Mouse (Mus musculus) kidney, embryonic 15.5 days (tissue): ENCODE measurements at regions not wholly inside any gene's neighbourhood (a gene's known extent, or its start where the extent isn't known, plus 50 kb on each side); places are given as distances from the start of the nearest gene placed in this dataset. TPM values are rescaled to one million over a fixed set of nuclear protein-coding genes. Genes with fewer than 3 reads are reported as not detected.

Experiments used
- ATAC-seq: fragments of 200-750 bp; cut with Nextera tagmentation; replicated peaks from 2 replicates; pipeline ENCODE4 v1.8.0; 2017; ENCODE audit warnings: moderate TSS enrichment; ENCODE audit not compliant: low FRiP score
- H3K27ac ChIP-seq: fragments of 300-500 bp; sonication (generic); 2 replicates; pipeline ENCODE4 v1.5.1; 2015; ENCODE audit warnings: mild to moderate bottlenecking, inconsistent platforms
- H3K27me3 ChIP-seq: fragments of 300-500 bp; sonication (generic); 2 replicates; pipeline ENCODE4 v1.6.1; 2015; ENCODE audit warnings: inconsistent platforms
- H3K36me3 ChIP-seq: fragments of 300-500 bp; sonication (generic); 2 replicates; pipeline ENCODE4 v1.6.1; 2015; ENCODE audit warnings: inconsistent platforms
- H3K4me1 ChIP-seq: fragments of 300-500 bp; sonication (generic); 2 replicates; pipeline ENCODE4 v1.6.1; 2015; ENCODE audit warnings: inconsistent platforms
- H3K4me2 ChIP-seq: fragments of 300-500 bp; sonication (generic); 2 replicates; pipeline ENCODE4 v1.6.1; 2015; ENCODE audit warnings: moderate library complexity, mild to moderate bottlenecking, inconsistent platforms
- H3K4me3 ChIP-seq: fragments of 300-500 bp; sonication (generic); replicated peaks from 2 replicates; pipeline ENCODE4 v1.5.1; 2015; ENCODE audit warnings: mild to moderate bottlenecking, inconsistent platforms
- H3K9ac ChIP-seq: fragments of 300-500 bp; sonication (generic); 2 replicates; pipeline ENCODE4 v1.6.1; 2015; ENCODE audit warnings: mild to moderate bottlenecking, inconsistent platforms
- H3K9me3 ChIP-seq: fragments of 300-500 bp; sonication (generic); replicated peaks from 2 replicates; pipeline ENCODE4 v1.6.1; 2016; ENCODE audit warnings: inconsistent platforms
- WGBS: fragments of 180-500 bp; shearing (Covaris S2); methylation state at CpG from one replicate; pipeline ENCODE4 v1.1.7; 2015; ENCODE audit warnings: mixed read lengths; 5-methylcytosine and 5-hydroxymethylcytosine counted together
- microRNA-seq: library from miRNA; unstranded; fragments of <30 nt; microRNA quantifications from one replicate; pipeline ENCODE4, GENCODE M21; 2016

DNA sequence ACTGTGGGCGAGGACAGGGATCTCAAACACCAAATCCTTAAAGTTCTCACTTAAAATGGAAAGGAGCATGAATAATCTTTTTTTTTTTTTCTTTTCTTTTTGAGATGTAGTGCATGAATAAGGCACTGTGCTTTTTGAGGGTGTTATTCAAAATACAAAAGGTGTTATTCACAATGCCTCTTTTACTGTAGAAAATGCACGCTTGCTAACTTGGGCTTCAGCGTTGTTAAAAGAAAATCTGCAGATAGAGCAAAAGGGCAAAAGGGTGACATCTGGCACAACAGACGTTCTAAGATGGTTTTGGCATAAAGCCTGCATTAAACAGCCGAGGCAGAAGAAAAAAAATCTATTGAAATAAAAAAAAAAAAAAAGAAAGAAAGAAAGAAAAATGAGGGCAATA is 651.5 kb upstream of the Lrrn3 start:
- no peak for ATAC-seq
- no peaks in the 10 kb centered on the region for H3K9me3 ChIP-seq
- 62% methylated on average over 5 of the region's 5 CpGs for WGBS
- H3K27ac ChIP-seq = no peak overlapping the region
- no peaks in the 10 kb centered on the region for H3K36me3 ChIP-seq
- no peaks in the 10 kb centered on the region for H3K4me1 ChIP-seq
- H3K27me3 ChIP-seq = no peaks in the 10 kb centered on the region
- no peak overlapping the region for H3K4me2 ChIP-seq
- H3K9ac ChIP-seq = no peak overlapping the region
- no peak overlapping the region for H3K4me3 ChIP-seq

GRCm38 (mm10) chr12:42100189-42100588 is 614.0 kb upstream of the Lrrn3 start:
- no peak for ATAC-seq
- Histone ChIP-seq H3K4me3 (no peak overlapping the region), H3K9me3 (no peaks in the 10 kb centered on the region), H3K4me2 (no peak overlapping the region), H3K27me3 (no peaks in the 10 kb centered on the region), H3K36me3 (no peaks in the 10 kb centered on the region), H3K9ac (no peak overlapping the region), H3K4me1 (no peaks in the 10 kb centered on the region), H3K27ac (no peak overlapping the region)
- WGBS = 47% methylated on average over 1 of the region's 1 CpGs

GRCm38 (mm10) chr12:42070401-42070800 is 584.2 kb upstream of the Lrrn3 start:
- 87% methylated on average over 4 of the region's 4 CpGs for WGBS

GRCm38 (mm10) chr12:42063745-42064144 is 577.5 kb upstream of the Lrrn3 start:
- no peak overlapping the region for H3K4me3 ChIP-seq

More at GRCm38 (mm10) chr12:42070401-42070800, 584.2 kb upstream of the Lrrn3 start:
- Histone ChIP-seq H3K4me2 (no peak overlapping the region), H3K36me3 (no peaks in the 10 kb centered on the region), H3K27ac (no peak overlapping the region), H3K4me3 (no peak overlapping the region), H3K9me3 (no peaks in the 10 kb centered on the region), H3K4me1 (no peaks in the 10 kb centered on the region), H3K9ac (no peak overlapping the region), H3K27me3 (no peaks in the 10 kb centered on the region)
- ATAC-seq = no peak

GRCm38 (mm10) chr12:42049056-42049455 is 562.8 kb upstream of the Lrrn3 start:
- Histone ChIP-seq H3K27ac (no peak overlapping the region), H3K27me3 (no peaks in the 10 kb centered on the region), H3K4me1 (no peaks in the 10 kb centered on the region), H3K36me3 (no peaks in the 10 kb centered on the region), H3K9ac (no peak overlapping the region), H3K4me2 (no peak overlapping the region), H3K9me3 (no peaks in the 10 kb centered on the region), H3K4me3 (no peak overlapping the region)
- ATAC-seq = no peak
- WGBS = 15% methylated on average over 1 of the region's 1 CpGs

More at GRCm38 (mm10) chr12:42063745-42064144, 577.5 kb upstream of the Lrrn3 start:
- H3K27ac ChIP-seq = no peak overlapping the region
- ATAC-seq = no peak
- no peaks in the 10 kb centered on the region for H3K27me3 ChIP-seq
- no peaks in the 10 kb centered on the region for H3K9me3 ChIP-seq
- H3K4me2 ChIP-seq = no peak overlapping the region
- H3K36me3 ChIP-seq = no peaks in the 10 kb centered on the region
- H3K4me1 ChIP-seq = no peaks in the 10 kb centered on the region
- H3K9ac ChIP-seq = no peak overlapping the region

DNA sequence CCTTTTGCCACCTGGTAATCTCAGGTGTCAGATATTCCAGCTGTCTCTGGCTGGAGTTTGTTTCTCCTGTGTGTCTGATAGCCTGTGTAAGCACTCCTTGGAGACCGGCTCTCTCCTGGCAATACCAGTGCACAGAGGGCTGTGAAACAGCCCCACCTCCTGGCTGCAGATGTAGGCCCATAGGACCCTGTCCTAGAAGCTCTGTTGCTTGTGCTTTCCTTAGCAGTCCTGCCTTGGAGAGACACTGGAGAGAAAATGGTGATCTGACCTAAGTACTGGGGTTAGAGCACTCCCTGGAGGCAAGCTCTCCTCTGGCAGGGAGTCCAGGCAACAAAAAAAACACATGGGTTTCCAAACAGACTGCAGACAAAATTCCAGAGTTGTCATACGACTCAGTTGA is 541.6 kb upstream of the Lrrn3 start:
- Histone ChIP-seq H3K4me1 (no peaks in the 10 kb centered on the region), H3K9me3 (no peaks in the 10 kb centered on the region), H3K9ac (no peak overlapping the region), H3K36me3 (no peaks in the 10 kb centered on the region), H3K4me2 (no peak overlapping the region), H3K27me3 (no peaks in the 10 kb centered on the region), H3K4me3 (no peak overlapping the region), H3K27ac (no peak overlapping the region)
- WGBS = 59% methylated on average over 2 of the region's 2 CpGs
- peak; percentile 49; the same call in 1 of the 2 replicates for ATAC-seq

DNA sequence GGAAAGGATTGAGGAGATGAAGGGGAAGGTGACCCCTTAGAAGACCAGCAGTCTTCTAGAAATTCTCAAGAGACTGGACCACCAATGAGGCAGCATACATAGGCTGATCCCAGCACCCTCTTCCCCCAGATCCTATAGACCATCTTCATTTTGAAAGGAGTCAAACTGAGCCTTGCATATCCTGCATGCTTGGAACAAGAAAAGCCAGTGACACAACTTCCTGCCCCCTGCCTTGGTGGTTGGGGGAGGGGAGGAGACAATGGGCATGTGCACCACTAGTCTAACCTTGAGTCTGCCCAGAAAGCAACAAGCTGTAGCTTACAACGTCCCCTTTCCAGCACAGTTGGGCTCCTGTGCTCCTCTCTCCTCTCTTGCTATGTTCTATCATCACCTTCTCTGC is 531.3 kb upstream of the Lrrn3 start:
- Histone ChIP-seq H3K9ac (no peak overlapping the region), H3K4me1 (no peaks in the 10 kb centered on the region), H3K4me2 (no peak overlapping the region), H3K4me3 (no peak overlapping the region), H3K27ac (no peak overlapping the region), H3K36me3 (no peaks in the 10 kb centered on the region), H3K9me3 (no peaks in the 10 kb centered on the region), H3K27me3 (no peaks in the 10 kb centered on the region)
- no peak for ATAC-seq
- 46% methylated on average over 1 of the region's 1 CpGs for WGBS

DNA sequence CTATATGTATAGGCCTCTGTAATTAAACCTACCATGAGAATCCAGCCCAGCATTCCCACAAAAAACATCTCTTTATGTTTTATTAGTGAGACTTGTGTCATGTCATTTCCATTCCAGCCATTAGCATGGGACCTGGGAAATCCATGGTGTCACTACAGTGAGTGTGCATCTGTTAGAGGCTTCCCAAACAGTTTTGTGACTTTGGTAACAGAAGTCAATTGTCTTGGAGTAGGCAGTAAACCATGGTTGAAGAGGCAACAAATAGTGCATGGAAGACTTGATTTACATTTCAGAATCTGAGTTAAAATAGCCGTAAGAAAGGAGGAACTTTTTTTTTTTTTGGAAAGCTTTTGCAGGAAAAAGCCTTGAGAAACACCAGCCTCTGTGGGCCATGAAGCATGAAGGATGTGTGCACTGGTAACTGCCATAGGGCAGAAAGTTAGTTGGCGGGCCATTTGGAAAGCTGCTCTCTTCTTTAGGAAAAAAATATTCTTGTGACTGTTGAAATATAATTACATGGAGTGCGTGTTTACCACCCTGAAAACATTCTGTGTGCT is 522.7 kb upstream of the Lrrn3 start:
- H3K9me3 ChIP-seq = no peaks in the 10 kb centered on the region
- H3K4me3 ChIP-seq = no peak overlapping the region
- H3K9ac ChIP-seq = no peak overlapping the region
- H3K36me3 ChIP-seq = no peaks in the 10 kb centered on the region
- ATAC-seq = peak; percentile 86
- no peaks in the 10 kb centered on the region for H3K27me3 ChIP-seq
- H3K4me1 ChIP-seq = 0 out of 2 replicates have a peak, but pooled peaks cover 10% of the 10 kb centered on the region
- WGBS = 35% methylated on average over 3 of the region's 3 CpGs
- H3K4me2 ChIP-seq = no peak overlapping the region
- H3K27ac ChIP-seq = peak overlapping the region; percentile 72; the same call in 1 of the 2 replicates

- H3K36me3 ChIP-seq = no peaks in the 10 kb centered on the region
- 0 out of 2 replicates have a peak, but pooled peaks cover 10% of the 10 kb centered on the region for H3K4me1 ChIP-seq
- no peak overlapping the region for H3K4me2 ChIP-seq
- H3K27ac ChIP-seq = no peak overlapping the region
- H3K27me3 ChIP-seq = no peaks in the 10 kb centered on the region
- no peak overlapping the region for H3K9ac ChIP-seq
- H3K4me3 ChIP-seq = no peak overlapping the region
- WGBS = 67% methylated on average over 2 of the region's 2 CpGs
- no peaks in the 10 kb centered on the region for H3K9me3 ChIP-seq
- no peak for ATAC-seq
Observed at GRCm38 (mm10) chr12:42006912-42007311, 520.7 kb upstream of the Lrrn3 start.

Small RNA genes in the stretch of these regions (microRNA-seq; reads per million reads assigned to microRNA genes)
- gene Gm25248 = not detected
